Mouse (Mus musculus): ENCODE measurements around the gene Srebf2.
"Not testable (repeated sequence)": the region's sequence is repeated elsewhere in the genome, so short reads cannot be mapped to it uniquely, and the experiment has no call there.

Gene Srebf2

GRCm38 (mm10) chr15:82223657-82224601 lies 76.9 kb downstream of the Srebf2 start, which contains the start of gene Tnfrsf13c:
Gene Tnfrsf13c, minus strand, starts transcription at chr15:82224369.
- no peak for DNase-seq (ENCODE audit: low spot score in 2 of 2)

GRCm38 (mm10) chr15:82224602-82225215 lies 77.7 kb downstream of the Srebf2 start:
- DNase-seq (ENCODE audit: low spot score in 2 of 2) = no peak

GRCm38 (mm10) chr15:82225769-82226168 lies 78.8 kb downstream of the Srebf2 start:
- no peak for DNase-seq (ENCODE audit: low spot score in 2 of 2)

GRCm38 (mm10) chr15:82229542-82230045 lies 82.6 kb downstream of the Srebf2 start:
- DNase-seq (ENCODE audit: low spot score in 2 of 2) = no peak

GRCm38 (mm10) chr15:82230098-82230611 lies 83.2 kb downstream of the Srebf2 start:
- DNase-seq (ENCODE audit: low spot score in 2 of 2) = no peak

- no peak for DNase-seq (ENCODE audit: low spot score in 2 of 2)
Measured at GRCm38 (mm10) chr15:82231100-82231499, 84.1 kb downstream of the Srebf2 start.

GRCm38 (mm10) chr15:82231591-82232378 lies 84.8 kb downstream of the Srebf2 start:
- peak in 1 of 2 experiments; percentile 43 for DNase-seq (ENCODE audit: low spot score in 2 of 2)

- no peak for DNase-seq (ENCODE audit: low spot score in 2 of 2)
Measured at GRCm38 (mm10) chr15:82232651-82233050, 85.7 kb downstream of the Srebf2 start.

- no peak for DNase-seq (ENCODE audit: low spot score in 2 of 2)
Measured at GRCm38 (mm10) chr15:82235661-82236060, 88.7 kb downstream of the Srebf2 start.

GRCm38 (mm10) chr15:82236565-82236964 lies 89.6 kb downstream of the Srebf2 start:
- DNase-seq (ENCODE audit: low spot score in 2 of 2) = peak in 1 of 2 experiments; percentile 86

- no peak for DNase-seq (ENCODE audit: low spot score in 2 of 2)
Measured at GRCm38 (mm10) chr15:82243311-82243710, 96.3 kb downstream of the Srebf2 start.

GRCm38 (mm10) chr15:82243742-82244114 lies 96.7 kb downstream of the Srebf2 start:
- no peak for DNase-seq (ENCODE audit: low spot score in 2 of 2)

- peak; percentile 72 to 93 for DNase-seq (ENCODE audit: low spot score in 2 of 2)
Measured at GRCm38 (mm10) chr15:82244115-82244804, 97.3 kb downstream of the Srebf2 start, which contains the start of gene Cenpm. Gene Cenpm, minus strand, starts transcription at chr15:82244748.

GRCm38 (mm10) chr15:82244805-82245161 lies 97.8 kb downstream of the Srebf2 start:
- DNase-seq (ENCODE audit: low spot score in 2 of 2) = not testable (repeated sequence)

- no peak for DNase-seq (ENCODE audit: low spot score in 2 of 2)
Measured at GRCm38 (mm10) chr15:82247131-82247776, 100.3 kb downstream of the Srebf2 start.

GRCm38 (mm10) chr15:82251579-82251978 lies 104.6 kb downstream of the Srebf2 start:
- DNase-seq (ENCODE audit: low spot score in 2 of 2) = no peak

- DNase-seq (ENCODE audit: low spot score in 2 of 2) = no peak
Measured at GRCm38 (mm10) chr15:82252097-82252496, 105.1 kb downstream of the Srebf2 start, which contains the start of gene 1500009C09Rik. Gene 1500009C09Rik, plus strand, starts transcription at chr15:82252397.
